Mouse (Mus musculus) natural killer cell, adult 2 months (primary cell): Measurements from ENCODE around the gene Krtap4-2.

Experiments used
- DNase-seq, 2 experiments: peaks; one replicate each; pipeline ENCODE4 v3.0.0; 2022; ENCODE audit warnings: low spot score in 2 of 2

Gene Krtap4-2

GRCm38 (mm10) chr11:99590981-99591380, 43.9 kb downstream of the Krtap4-2 start, which contains the start of gene Krtap1-3:
TSS of gene Krtap1-3 (minus strand) at chr11:99591339.
- no peak for DNase-seq

- no peak for DNase-seq
Measured at GRCm38 (mm10) chr11:99585096-99585495, 49.8 kb downstream of the Krtap4-2 start.
